In genomic region chr13:95960477-95961185, GRCm38 (mm10) we compare ENCODE assay signal across 8 mouse cellular contexts.
DNase-seq lines count a peak whose midpoint lies in the region; ATAC-seq and TF ChIP-seq lines count a peak whose summit lies in the region.

No protein-coding gene starts in this region.

- H3K4me2 ChIP-seq in hindbrain, embryonic 15.5 days, result peak overlapping the region; percentile 59

- peak overlapping the region; percentile 68 for H3K4me3 ChIP-seq in gastrocnemius, adult 2 months
- H3K4me3 ChIP-seq in hindbrain, embryonic 15.5 days, result peak overlapping the region; percentile 32

- no peaks in the 10 kb centered on the region for H3K36me3 ChIP-seq in hindbrain, embryonic 15.5 days

- H3K4me1 ChIP-seq in hindbrain, embryonic 15.5 days (replicated peaks), result peaks cover 33% of the 10 kb centered on the region

- intact Hi-C loops in gastrocnemius, adult 2 months (cut with DNase I), result no loop called here

- no peak overlapping the region for H3K9ac ChIP-seq in hindbrain, embryonic 15.5 days

- ATAC-seq in hindbrain, embryonic 15.5 days (ENCODE audit: low FRiP score, low read depth), result no peak
- peak; percentile 24 for ATAC-seq in megakaryocyte progenitor cell, adult 5-6 weeks (replicated peaks; ENCODE audit: poor library complexity)

- H3K27me3 ChIP-seq in hindbrain, embryonic 15.5 days, result no peaks in the 10 kb centered on the region

- no peak for TF ChIP-seq CTCF in gastrocnemius, adult 2 months (IDR thresholded peaks at IDR 0.05)

- DNase-seq in gastrocnemius, adult 2 months, result no peak
- DNase-seq in gastrocnemius, postnatal 10 days, result no peak
- DNase-seq in ZHBTc4 (ENCODE audit: low read depth, low spot score), result peak; percentile 33
- peak; percentile 66 for DNase-seq in thymus, postnatal 25 days
- DNase-seq in cerebellum, adult 11 months, result no peak
- DNase-seq in kidney, postnatal 25 days, result no peak

- WGBS in hindbrain, embryonic 15.5 days, result 10% methylated on average over 10 of the region's 10 CpGs

- H3K27ac ChIP-seq in gastrocnemius, adult 2 months, result peak overlapping the region; percentile 48
- no peak overlapping the region for H3K27ac ChIP-seq in hindbrain, embryonic 15.5 days (replicated peaks)

- H3K9me3 ChIP-seq in hindbrain, embryonic 15.5 days, result no peaks in the 10 kb centered on the region

Comparison
In these comparisons a context has a peak if more than half of its experiments do, and no peak if none do; other contexts are left out.
1. DNase-seq: peak in ZHBTc4 (single experiment) and thymus, postnatal 25 days (single experiment); none in gastrocnemius, adult 2 months (single experiment), gastrocnemius, postnatal 10 days (single experiment), cerebellum, adult 11 months (single experiment) and kidney, postnatal 25 days (0 of 2).